Mouse (Mus musculus) MEL (cell line): ENCODE data around the gene Edf1. TPM values are rescaled to one million over a fixed set of nuclear protein-coding genes. Genes with fewer than 3 reads are reported as not detected.
A peak's percentile ranks its signal among the peaks of the same experiment; 100 is the strongest.

Experiments used
- DNase-seq: peaks from one replicate; pipeline ENCODE4 v3.0.0; 2011; ENCODE audit warnings: low read depth, low spot score
- H3K27ac ChIP-seq: 2 replicates; pipeline ENCODE4 v1.5.1; 2012; ENCODE audit warnings: low read depth, mild to moderate bottlenecking, control low read depth, low read length, moderate library complexity; ENCODE audit not compliant: control insufficient read depth
- H3K27me3 ChIP-seq, 2 experiments: fragments of 150-350 bp in 1 of 2; sonication (generic) in 1 of 2; 2 replicates each; pipeline ENCODE4 v1.6.1; 2012; ENCODE audit warnings: low read length in 2 of 2, mild to moderate bottlenecking in 2 of 2, improper control_type of control experiment in 1 of 2, moderate library complexity in 1 of 2; ENCODE audit not compliant: insufficient read depth in 2 of 2, control insufficient read depth in 1 of 2
- H3K36me3 ChIP-seq, 2 experiments: 2 replicates each; pipeline ENCODE4 v1.6.1; 2012 to 2014; ENCODE audit warnings: low read length in 2 of 2, improper control_type of control experiment in 1 of 2, inconsistent platforms in 1 of 2, mild to moderate bottlenecking in 1 of 2; ENCODE audit not compliant: insufficient read depth in 2 of 2, control insufficient read depth in 1 of 2
- H3K4me1 ChIP-seq, 2 experiments: fragments of 150-350 bp in 1 of 2; sonication (generic) in 1 of 2; 2 replicates each; pipeline ENCODE4 v1.6.1; 2012; ENCODE audit warnings: low read length in 2 of 2, improper control_type of control experiment in 1 of 2, mild to moderate bottlenecking in 1 of 2; ENCODE audit not compliant: insufficient read depth in 2 of 2, control insufficient read depth in 1 of 2
- H3K4me3 ChIP-seq, 2 experiments: fragments of 150-350 bp in 1 of 2; sonication (generic) in 1 of 2; 2 replicates each; pipeline ENCODE4 v1.5.1; 2012; ENCODE audit warnings: low read depth in 2 of 2, low read length in 2 of 2, mild to moderate bottlenecking in 2 of 2, moderate library complexity in 2 of 2, control low read depth in 1 of 2, improper control_type of control experiment in 1 of 2; ENCODE audit not compliant: control insufficient read depth in 1 of 2, insufficient read depth in 1 of 2
- H3K79me2 ChIP-seq: 2 replicates; pipeline ENCODE4 v1.6.1; 2012; ENCODE audit warnings: mild to moderate bottlenecking, low read length, moderate library complexity; ENCODE audit not compliant: control insufficient read depth, poor library complexity, insufficient read depth
- H3K9ac ChIP-seq: 2 replicates; pipeline ENCODE4 v1.6.1; 2012; ENCODE audit warnings: low read depth, mild to moderate bottlenecking, control low read depth, low read length, moderate library complexity; ENCODE audit not compliant: control insufficient read depth, poor library complexity, severe bottlenecking
- H3K9me3 ChIP-seq: fragments of 150-350 bp; sonication (generic); replicated peaks from 2 replicates; pipeline ENCODE4 v1.6.1; 2012; ENCODE audit warnings: mild to moderate bottlenecking, low read length, improper control_type of control experiment, moderate library complexity; ENCODE audit not compliant: insufficient read depth
- ELF1 ChIP-seq: IDR thresholded peaks from 2 replicates; pipeline ENCODE4 v1.6.1; 2014; ENCODE audit warnings: low read depth, mild to moderate bottlenecking, inconsistent platforms, low read length, improper control_type of control experiment, moderate library complexity
- EP300 ChIP-seq, 2 experiments: IDR thresholded peaks; 2 replicates each; pipeline ENCODE4 v1.6.1; 2011; ENCODE audit warnings: improper control_type of control experiment in 2 of 2, low read length in 2 of 2, low read depth in 1 of 2, mild to moderate bottlenecking in 1 of 2
- MAZ ChIP-seq: IDR thresholded peaks from 2 replicates; pipeline ENCODE4 v1.6.1; 2012; ENCODE audit warnings: low read depth, mild to moderate bottlenecking, inconsistent platforms, low read length, improper control_type of control experiment
- MEF2A ChIP-seq: IDR thresholded peaks from 2 replicates; pipeline ENCODE4 v1.6.1; 2014; ENCODE audit warnings: low read depth, mild to moderate bottlenecking, inconsistent platforms, low read length, improper control_type of control experiment; ENCODE audit not compliant: poor library complexity, insufficient replicate concordance, severe bottlenecking; ENCODE audit errors: extremely low read depth
- MYC ChIP-seq: IDR thresholded peaks from 2 replicates; pipeline ENCODE4 v1.6.1; 2011; ENCODE audit warnings: low read depth, mild to moderate bottlenecking, low read length, improper control_type of control experiment, moderate library complexity
- NELFE ChIP-seq: IDR thresholded peaks from 2 replicates; pipeline ENCODE4 v1.6.1; 2011; ENCODE audit warnings: low read depth, low read length, improper control_type of control experiment
- POLR2A ChIP-seq, 2 experiments: IDR thresholded peaks; 2 replicates each; pipeline ENCODE4 v1.6.1; 2011 to 2012; ENCODE audit warnings: low read length in 2 of 2, mild to moderate bottlenecking in 2 of 2, control low read depth in 1 of 2, improper control_type of control experiment in 1 of 2, low read depth in 1 of 2, moderate library complexity in 1 of 2; ENCODE audit not compliant: control insufficient read depth in 1 of 2, insufficient read depth in 1 of 2, poor library complexity in 1 of 2
- POLR2AphosphoS5 ChIP-seq: IDR thresholded peaks from 2 replicates; pipeline ENCODE4 v1.6.1; 2012; ENCODE audit warnings: low read depth, borderline replicate concordance, mild to moderate bottlenecking, inconsistent platforms, low read length, moderate library complexity, mixed read lengths
- RCOR1 ChIP-seq: IDR thresholded peaks from 2 replicates; pipeline ENCODE4 v1.6.1; 2012; ENCODE audit warnings: low read depth, mild to moderate bottlenecking, inconsistent platforms, low read length, improper control_type of control experiment
- SIN3A ChIP-seq: IDR thresholded peaks from 2 replicates; pipeline ENCODE4 v1.6.1; 2012; ENCODE audit warnings: low read length, improper control_type of control experiment, inconsistent platforms
- TAL1 ChIP-seq: IDR thresholded peaks from 2 replicates; pipeline ENCODE4 v1.6.1; 2012; ENCODE audit warnings: mild to moderate bottlenecking, inconsistent platforms, low read length, moderate library complexity, mixed read lengths
- TCF12 ChIP-seq: IDR thresholded peaks from 2 replicates; pipeline ENCODE4 v1.6.1; 2014; ENCODE audit warnings: low read depth, mild to moderate bottlenecking, inconsistent platforms, low read length, improper control_type of control experiment, moderate library complexity
- USF1 ChIP-seq: IDR thresholded peaks from 2 replicates; pipeline ENCODE4 v1.6.1; 2014; ENCODE audit warnings: low read depth, mild to moderate bottlenecking, inconsistent platforms, low read length, improper control_type of control experiment, moderate library complexity
- ZC3H11A ChIP-seq: IDR thresholded peaks from 2 replicates; pipeline ENCODE4 v1.6.1; 2012; ENCODE audit warnings: low read depth, mild to moderate bottlenecking, inconsistent platforms, low read length, improper control_type of control experiment
- polyA plus RNA-seq, 2 experiments: library from polyadenylated mRNA; stranded (reverse) in 1 of 2; unstranded in 1 of 2; fragments of >175 nt in 1 of 2; fragments of >200 nt in 1 of 2; gene quantifications; 2 replicates each; pipeline versions ENCODE4 v1.2.1 to v1.2.4; 2012; ENCODE audit warnings: low replicate concordance in 2 of 2, low read depth in 1 of 2; ENCODE audit not compliant: insufficient read length in 2 of 2, insufficient read depth in 1 of 2, missing spikeins in 1 of 2
- total RNA-seq: library from RNA; depleted of rRNA; stranded (reverse); fragments of 300-350 nt; gene quantifications from 2 replicates; pipeline ENCODE4 v1.2.3, GENCODE M21; 2012

Gene Edf1
- total and polyA plus RNA-seq, 3 experiments, result 142 to 318 TPM; not detected in 1

GRCm38 (mm10) chr2:25581294-25581864, 23.7 kb downstream of the Edf1 start, which contains the start of gene Ajm1 (continued):
- TF ChIP-seq TCF12 (no peak), POLR2AphosphoS5 (no peak)

- peak overlapping the region; percentile 47 for H3K9ac ChIP-seq
- no peak for DNase-seq
- peaks cover 0 to 10% of the 10 kb centered on the region in 2 experiments; a peak in 2 of 4 replicates for H3K4me1 ChIP-seq
- no peaks in the 10 kb centered on the region for H3K27me3 ChIP-seq
- H3K79me2 ChIP-seq, result no peaks in the 10 kb centered on the region
- peaks cover 3 to 7% of the 10 kb centered on the region in 2 experiments for H3K36me3 ChIP-seq
- TF ChIP-seq NELFE, result 0 out of 2 replicates have a peak, but pooled peaks have one; percentile 23
- no peak for TF ChIP-seq MAZ
- TF ChIP-seq TAL1, result no peak
- TF ChIP-seq RCOR1, result no peak
- H3K27ac ChIP-seq, result peak overlapping the region; percentile 27
- H3K9me3 ChIP-seq, result no peaks in the 10 kb centered on the region
- H3K4me3 ChIP-seq, result 0 out of 4 replicates have a peak overlapping the region, but pooled peaks of 1 of the 2 experiments have one; percentile 26
Measured at GRCm38 (mm10) chr2:25581901-25582301, 24.3 kb downstream of the Edf1 start.

GRCm38 (mm10) chr2:25582466-25583119, 24.9 kb downstream of the Edf1 start:
- DNase-seq, result peak; percentile 79
- Histone ChIP-seq H3K27ac (no peak overlapping the region; the same call in 1 of the 2 replicates), H3K9ac (no peak overlapping the region), H3K27me3 (no peaks in the 10 kb centered on the region), H3K79me2 (no peaks in the 10 kb centered on the region), H3K4me1 (peaks cover 0 to 10% of the 10 kb centered on the region in 2 experiments; a peak in 2 of 4 replicates), H3K9me3 (no peaks in the 10 kb centered on the region)
- no peak for TF ChIP-seq ZC3H11A
- no peak for TF ChIP-seq MYC
- 0 out of 2 replicates have a peak, but pooled peaks have one; percentile 16 for TF ChIP-seq ELF1
- TF ChIP-seq USF1, result no peak
- TF ChIP-seq POLR2A (IDR thresholded peaks at IDR 0.05; ENCODE audit: control insufficient read depth in 1 of 2, insufficient read depth in 1 of 2, low read depth in 1 of 2, low read length in 2 of 2, poor library complexity in 1 of 2), result peak in 1 of 2 experiments; percentile 39; a peak in 2 of 4 replicates
- no peak for TF ChIP-seq EP300 (IDR thresholded peaks at IDR 0.05; ENCODE audit: low read depth in 1 of 2, low read length in 2 of 2)
- TF ChIP-seq MAZ, result no peak
- no peak for TF ChIP-seq MEF2A
- TF ChIP-seq SIN3A, result peak; percentile 48; the same call in 1 of the 2 replicates
- TF ChIP-seq, all 39 proteins: peak for 3
- peaks cover 3 to 7% of the 10 kb centered on the region in 2 experiments for H3K36me3 ChIP-seq
- H3K4me3 ChIP-seq, result no peak overlapping the region
